Mouse (Mus musculus) limb, embryonic 11.5 days (tissue): Measurements from ENCODE around the gene Gpr132. TPM values are rescaled to one million over a fixed set of nuclear protein-coding genes. Genes with fewer than 3 reads are reported as not detected.
A peak's percentile ranks its signal among the peaks of the same experiment; 100 is the strongest.

Experiments
- ATAC-seq: fragments of 200-750 bp; cut with Nextera tagmentation; 2 replicates; pipeline ENCODE4 v1.8.0; 2017; ENCODE audit warnings: low read depth; ENCODE audit not compliant: insufficient number of reproducible peaks, low FRiP score, low TSS enrichment
- DNase-seq: peaks from one replicate; pipeline ENCODE4 v3.0.0-alpha.2; 2015; ENCODE audit warnings: low spot score
- H3K27ac ChIP-seq: fragments of 300-500 bp; sonication (generic); replicated peaks from 2 replicates; pipeline ENCODE4 v1.5.1; 2014; ENCODE audit warnings: low read depth, mild to moderate bottlenecking, low read length
- H3K27me3 ChIP-seq: fragments of 300-500 bp; sonication (generic); 2 replicates; pipeline ENCODE4 v1.6.1; 2014; ENCODE audit warnings: mild to moderate bottlenecking, low read length, mixed read lengths; ENCODE audit not compliant: control insufficient read depth, insufficient read depth
- H3K36me3 ChIP-seq: fragments of 300-500 bp; sonication (generic); 2 replicates; pipeline ENCODE4 v1.6.1; 2014; ENCODE audit warnings: mild to moderate bottlenecking, low read length, moderate library complexity, mixed read lengths; ENCODE audit not compliant: control insufficient read depth, insufficient read depth
- H3K4me1 ChIP-seq: fragments of 300-500 bp; sonication (generic); 2 replicates; pipeline ENCODE4 v1.6.1; 2014; ENCODE audit warnings: low read length, mixed read lengths; ENCODE audit not compliant: control insufficient read depth, insufficient read depth
- H3K4me2 ChIP-seq: fragments of 300-500 bp; sonication (generic); 2 replicates; pipeline ENCODE4 v1.6.1; 2014; ENCODE audit warnings: low read depth, mild to moderate bottlenecking, moderate library complexity; ENCODE audit not compliant: severe bottlenecking
- H3K4me3 ChIP-seq: fragments of 300-500 bp; sonication (generic); 2 replicates; pipeline ENCODE4 v1.5.1; 2014; ENCODE audit warnings: low read depth, low read length
- H3K9ac ChIP-seq: fragments of 300-500 bp; sonication (generic); 2 replicates; pipeline ENCODE4 v1.6.1; 2014; ENCODE audit warnings: mild to moderate bottlenecking, low read length
- H3K9me3 ChIP-seq: fragments of 300-500 bp; sonication (generic); 2 replicates; pipeline ENCODE4 v1.6.1; 2016; ENCODE audit warnings: low read length; ENCODE audit not compliant: control insufficient read depth
- WGBS: fragments of 180-500 bp; shearing (Covaris S2); extraction: QIAGEN DNeasy Blood & Tissue Kit; methylation state at CpG from one replicate; pipeline ENCODE4 v1.1.7; 2014; 5-methylcytosine and 5-hydroxymethylcytosine counted together
- polyA plus RNA-seq: library from polyadenylated mRNA; unstranded; fragments of >200 nt; fragmentation: Nextera tagmentation; extraction: Ambion mirVana; gene quantifications from 2 replicates; pipeline ENCODE4 v1.2.1, GENCODE M21; 2014

The Gpr132 gene
- polyA plus RNA-seq, 1 experiment from 2014 or later: not detected

DNA sequence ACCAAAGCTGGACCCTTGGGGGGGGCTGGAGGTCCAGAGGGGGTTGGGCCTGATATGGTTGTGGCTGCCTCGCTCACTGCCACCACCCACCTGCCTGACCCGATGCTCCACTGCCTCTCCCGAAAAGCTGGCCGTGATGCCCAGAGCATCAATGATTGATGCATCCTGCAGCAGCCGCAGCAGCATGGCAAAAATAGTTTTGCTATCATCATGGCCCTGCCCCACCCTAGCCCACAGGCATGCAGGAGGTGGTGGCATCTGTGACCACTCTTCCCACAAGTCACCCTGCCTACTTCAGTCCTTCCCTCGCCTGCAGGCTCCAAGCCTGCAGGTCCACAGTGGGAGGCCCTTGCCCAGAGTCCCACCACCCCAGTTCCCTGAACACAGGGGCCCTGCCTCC lies 62.0 kb downstream of the Gpr132 start:
- peaks cover 16% of the 10 kb centered on the region for H3K4me1 ChIP-seq
- 76% methylated on average over 6 of the region's 6 CpGs for WGBS

GRCm38 (mm10) chr12:112804046-112804445 lies 64.0 kb downstream of the Gpr132 start:
- H3K9ac ChIP-seq: no peak overlapping the region
- H3K4me2 ChIP-seq: no peak overlapping the region
- no peak overlapping the region for H3K27ac ChIP-seq
- ATAC-seq: no peak
- 59% methylated on average over 13 of the region's 13 CpGs for WGBS
- peaks cover 12% of the 10 kb centered on the region for H3K4me1 ChIP-seq
- no peak overlapping the region for H3K4me3 ChIP-seq
- DNase-seq: no peak
- H3K27me3 ChIP-seq: peaks cover 13% of the 10 kb centered on the region; the same call in 1 of the 2 replicates
- no peaks in the 10 kb centered on the region for H3K9me3 ChIP-seq
- H3K36me3 ChIP-seq: no peaks in the 10 kb centered on the region

More for the DNA sequence above, 62.0 kb downstream of the Gpr132 start:
- DNase-seq (no peak), ATAC-seq (no peak)
- Histone ChIP-seq H3K27ac (no peak overlapping the region), H3K9me3 (no peaks in the 10 kb centered on the region), H3K4me3 (no peak overlapping the region), H3K4me2 (no peak overlapping the region), H3K9ac (no peak overlapping the region), H3K27me3 (peaks cover 9% of the 10 kb centered on the region; the same call in 1 of the 2 replicates), H3K36me3 (no peaks in the 10 kb centered on the region)

- Histone ChIP-seq H3K4me1 (peaks cover 7% of the 10 kb centered on the region), H3K4me2 (peak overlapping the region; percentile 100; the same call in 1 of the 2 replicates), H3K27me3 (peaks cover 13% of the 10 kb centered on the region; the same call in 1 of the 2 replicates), H3K27ac (no peak overlapping the region), H3K9me3 (no peaks in the 10 kb centered on the region), H3K9ac (no peak overlapping the region), H3K36me3 (no peaks in the 10 kb centered on the region), H3K4me3 (no peak overlapping the region)
- ATAC-seq: no peak
- DNase-seq: no peak
- 20% methylated on average over 3 of the region's 3 CpGs for WGBS
Measured at GRCm38 (mm10) chr12:112802917-112803316, 65.1 kb downstream of the Gpr132 start.

DNA sequence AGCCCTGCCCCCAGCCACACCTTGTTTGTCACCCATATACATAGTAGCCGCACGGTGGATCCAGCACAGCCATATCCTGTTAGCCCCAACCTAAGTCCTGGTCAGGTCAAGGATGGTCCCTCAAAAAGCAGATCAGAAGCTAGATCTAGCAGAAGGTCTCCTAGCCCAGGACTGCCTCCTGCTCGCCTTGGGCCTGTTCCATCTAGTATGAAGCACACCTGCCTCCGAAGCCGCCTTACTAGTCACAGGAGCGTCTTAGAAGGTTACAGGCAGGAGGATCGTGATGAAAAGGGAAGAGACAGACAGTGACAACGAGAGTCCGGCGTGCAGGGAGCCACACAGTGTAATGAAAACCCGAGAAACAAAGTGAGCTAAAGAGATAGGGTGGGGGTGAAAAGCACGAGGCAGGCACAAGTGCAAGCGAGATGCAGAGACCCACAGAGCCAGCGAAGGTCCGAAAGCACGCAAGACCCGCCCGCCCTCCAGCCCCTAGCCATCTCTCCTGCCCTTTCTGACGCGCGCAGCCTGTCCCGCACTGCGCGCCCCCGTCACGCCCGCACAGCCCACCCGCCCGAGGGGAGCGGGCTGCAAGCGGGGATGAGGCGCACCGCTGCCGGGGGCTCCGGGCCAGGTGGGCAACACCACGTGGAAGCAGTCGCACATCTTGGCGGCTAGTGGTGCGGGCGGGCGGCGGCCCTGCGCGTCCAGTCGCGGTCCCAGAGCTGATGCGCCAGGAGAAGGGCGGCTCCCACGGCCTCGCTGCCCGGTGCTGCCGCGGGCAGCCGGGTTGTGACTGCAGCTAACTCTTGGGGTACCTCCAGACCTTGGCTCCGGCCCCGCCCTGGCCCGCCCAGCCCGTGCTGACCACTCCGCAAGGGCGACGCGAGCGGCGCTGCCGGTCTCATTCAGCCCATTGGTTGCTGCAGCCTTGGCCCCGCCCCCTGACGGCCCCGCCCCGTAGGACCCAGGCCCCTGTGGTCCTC lies 65.9 kb downstream of the Gpr132 start, which contains the start of gene Ahnak2:
TSS of gene Ahnak2 (minus strand) at position 794 of the 983 bp plus-strand sequence.
- Histone ChIP-seq H3K4me1 (peaks cover 7% of the 10 kb centered on the region; the same call in 1 of the 2 replicates), H3K4me2 (peak within 1 kb of the TSS; percentile 100), H3K9me3 (no peaks in the 10 kb centered on the region), H3K9ac (peak within 1 kb of the TSS; percentile 45), H3K27ac (no peak within 1 kb of the TSS), H3K36me3 (no peaks in the 10 kb centered on the region), H3K4me3 (peak within 1 kb of the TSS; percentile 56), H3K27me3 (peaks cover 13% of the 10 kb centered on the region; the same call in 1 of the 2 replicates)
- 4% methylated on average over 66 of the region's 69 CpGs for WGBS
- ATAC-seq (peak; percentile 77), DNase-seq (peak; percentile 82)

Other genes starting within 250 kb of the Gpr132 start
- gene Adssl1, start 248.2 kb downstream of the Gpr132 start, polyA plus RNA-seq: 4.4 and 5.1 TPM in 2 replicates
- 294 TPM in 2 replicates for gene Siva1, start 223.5 kb downstream of the Gpr132 start, polyA plus RNA-seq
- 95.4 and 113 TPM in 2 replicates for gene Akt1, start 193.3 kb downstream of the Gpr132 start, polyA plus RNA-seq
- gene Zbtb42, start 189.4 kb downstream of the Gpr132 start, polyA plus RNA-seq: 0.82 and 1.6 TPM in 2 replicates
- gene Cep170b, start 147.8 kb downstream of the Gpr132 start, polyA plus RNA-seq: 9.5 and 9.6 TPM in 2 replicates
- 2.8 TPM in 2 replicates for gene Pld4, start 107.6 kb downstream of the Gpr132 start, polyA plus RNA-seq
- gene Ahnak2, start 65.6 kb downstream of the Gpr132 start, polyA plus RNA-seq: 0.17 and 0.40 TPM in 2 replicates
- 7.0 and 7.6 TPM in 2 replicates for gene Clba1, start 59.3 kb downstream of the Gpr132 start, polyA plus RNA-seq
- 180 and 189 TPM in 2 replicates for gene Cdca4, start 38.8 kb downstream of the Gpr132 start, polyA plus RNA-seq
- gene Jag2, start 61.5 kb upstream of the Gpr132 start, polyA plus RNA-seq: 4.0 and 4.7 TPM in 2 replicates
- 87.9 and 90.1 TPM in 2 replicates for gene Nudt14, start 73.9 kb upstream of the Gpr132 start, polyA plus RNA-seq
- 26.4 and 27.4 TPM in 2 replicates for gene Btbd6, start 108.3 kb upstream of the Gpr132 start, polyA plus RNA-seq
- gene Brf1, start 132.5 kb upstream of the Gpr132 start, polyA plus RNA-seq: 58.8 and 63.0 TPM in 2 replicates
- 11.7 and 13.5 TPM in 2 replicates for gene Pacs2, start 146.3 kb upstream of the Gpr132 start, polyA plus RNA-seq
- 0.21 TPM in 1 of 2 replicates, not detected in the other for gene Tex22, start 206.3 kb upstream of the Gpr132 start, polyA plus RNA-seq
- gene Mta1, start 230.1 kb upstream of the Gpr132 start, polyA plus RNA-seq: 24.2 and 26.4 TPM in 2 replicates